Mouse (Mus musculus) B cell, adult 2 months (primary cell): Measurements from ENCODE around the gene Ddx42.
"Not testable (repeated sequence)": the region's sequence is repeated elsewhere in the genome, so short reads cannot be mapped to it uniquely, and the experiment has no call there.

ENCODE experiments used
- DNase-seq, 2 experiments: peaks; one replicate each; pipeline ENCODE4 v3.0.0; 2022

The Ddx42 gene

GRCm38 (mm10) chr11:106216730-106217490, at the start of gene Ddx42:
Gene Ddx42 (plus strand): TSS chr11:106216926.
- peak; percentile 92 for DNase-seq

GRCm38 (mm10) chr11:106167435-106167834, 49.3 kb upstream of the Ddx42 start:
- DNase-seq, result no peak

GRCm38 (mm10) chr11:106170807-106171206, 45.9 kb upstream of the Ddx42 start:
- DNase-seq, result peak; percentile 59 to 60

- DNase-seq, result no peak
These were observed 43.5 kb upstream of the Ddx42 start for GRCm38 (mm10) chr11:106173228-106173627.

- DNase-seq, result no peak
These were observed 42.4 kb upstream of the Ddx42 start for GRCm38 (mm10) chr11:106174372-106174771.

GRCm38 (mm10) chr11:106175081-106175480, 41.6 kb upstream of the Ddx42 start:
- DNase-seq, result no peak

GRCm38 (mm10) chr11:106176372-106176771, 40.4 kb upstream of the Ddx42 start:
- no peak for DNase-seq

GRCm38 (mm10) chr11:106178036-106178782, 38.5 kb upstream of the Ddx42 start:
- no peak for DNase-seq

- DNase-seq, result no peak
These were observed 36.8 kb upstream of the Ddx42 start for GRCm38 (mm10) chr11:106179711-106180448.

GRCm38 (mm10) chr11:106180449-106180801, 36.3 kb upstream of the Ddx42 start:
- DNase-seq, result peak in 1 of 2 experiments; percentile 21

- no peak for DNase-seq
These were observed 29.4 kb upstream of the Ddx42 start for GRCm38 (mm10) chr11:106187326-106187725.

- no peak for DNase-seq
These were observed 25.0 kb upstream of the Ddx42 start for GRCm38 (mm10) chr11:106191716-106192115.

- DNase-seq, result no peak
These were observed 24.5 kb upstream of the Ddx42 start for GRCm38 (mm10) chr11:106192241-106192640.

- peak; percentile 45 to 47 for DNase-seq
These were observed 23.9 kb upstream of the Ddx42 start for GRCm38 (mm10) chr11:106192657-106193370.

GRCm38 (mm10) chr11:106193371-106194154, 23.2 kb upstream of the Ddx42 start:
- DNase-seq, result peak; percentile 96 to 97

- no peak for DNase-seq
These were observed 22.6 kb upstream of the Ddx42 start for GRCm38 (mm10) chr11:106194155-106194541.

- no peak for DNase-seq
These were observed 21.8 kb upstream of the Ddx42 start for GRCm38 (mm10) chr11:106194891-106195290.

- no peak for DNase-seq
These were observed 21.4 kb upstream of the Ddx42 start for GRCm38 (mm10) chr11:106195341-106195740.

- DNase-seq, result peak in 1 of 2 experiments; percentile 12
These were observed 18.4 kb upstream of the Ddx42 start for GRCm38 (mm10) chr11:106198277-106198676.

GRCm38 (mm10) chr11:106199997-106200396, 16.7 kb upstream of the Ddx42 start:
- DNase-seq, result not testable (repeated sequence)

- DNase-seq, result no peak
These were observed 16.0 kb upstream of the Ddx42 start for GRCm38 (mm10) chr11:106200756-106201155.
